Mouse (Mus musculus) heart, adult 2 months (tissue): ENCODE measurements around the gene 1700042G07Rik.

Experiments
- CTCF ChIP-seq: fragments of 200-600 bp; IDR thresholded peaks from 2 replicates; pipeline ENCODE4 v1.8.1; 2022; ENCODE audit warnings: antibody characterized with exemption, mild to moderate bottlenecking, moderate library complexity
- POLR2A ChIP-seq: fragments of 200-500 bp; IDR thresholded peaks from 2 replicates; pipeline ENCODE4 v1.6.1; 2011; ENCODE audit warnings: mild to moderate bottlenecking, low read depth, low read length, control low read depth; ENCODE audit not compliant: insufficient read depth

- TF ChIP-seq CTCF (no peak), POLR2A (no peak)
Observed at GRCm38 (mm10) chr4:116185083-116185482, 11.9 kb downstream of the 1700042G07Rik start.
